Mouse (Mus musculus): ENCODE data around the gene Arhgap24. TPM values are rescaled to one million over a fixed set of nuclear protein-coding genes. Genes with fewer than 3 reads are reported as not detected.

Gene Arhgap24
- total and polyA plus RNA-seq, 3 experiments = 34.7 to 51.6 (median 47.9) TPM

DNA sequence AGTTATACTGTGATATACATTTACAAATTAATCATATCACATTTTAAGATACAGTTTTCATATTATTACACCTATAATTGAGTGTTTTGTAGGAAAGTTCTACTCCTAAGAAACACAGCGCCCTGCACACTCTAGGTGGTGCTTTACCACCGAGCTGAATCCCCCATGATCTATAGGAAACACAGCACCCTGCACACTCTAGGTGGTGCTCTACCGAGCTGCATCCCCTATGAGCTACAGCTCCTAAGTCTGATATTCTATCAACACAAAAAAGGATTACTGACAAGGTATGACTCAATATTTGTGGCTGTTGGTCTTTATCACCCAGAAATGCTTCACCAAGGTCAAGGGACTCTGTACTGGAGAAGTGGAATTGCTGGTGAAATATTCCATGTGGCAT, 27.0 kb downstream of the Arhgap24 start:
- Histone ChIP-seq H3K9ac (ENCODE audit: insufficient read depth, low read depth) (no peak overlapping the region), H3K36me3 (replicated peaks in 1 of 2; ENCODE audit: control insufficient read depth in 1 of 2, insufficient read depth in 1 of 2, low read length in 1 of 2) (peaks cover 11 to 85% of the 10 kb centered on the region in 2 experiments), H3K4me2 (ENCODE audit: insufficient read depth, low read depth, poor library complexity, severe bottlenecking) (no peak overlapping the region), H3K4me1 (ENCODE audit: control insufficient read depth in 1 of 2, insufficient read depth in 2 of 2) (peaks cover 15 to 83% of the 10 kb centered on the region in 2 experiments), H3K79me2 (replicated peaks; ENCODE audit: control insufficient read depth, extremely low read depth, insufficient read depth, poor library complexity, severe bottlenecking) (peaks cover 12% of the 10 kb centered on the region), H3K27me3 (replicated peaks) (no peaks in the 10 kb centered on the region), H3K27ac (ENCODE audit: insufficient read depth, low read depth) (no peak overlapping the region), H3K4me3 (replicated peaks in 1 of 3; ENCODE audit: low read depth in 2 of 3, low read length in 2 of 3, poor library complexity in 1 of 3) (no peak overlapping the region), H3K9me3 (replicated peaks; ENCODE audit: low read length) (no peaks in the 10 kb centered on the region)
- in situ Hi-C loops (cut with MboI; ENCODE audit: low pct_ligation_motif_present, low pct_unique_long_range_greater_than_20kb, low sequenced_read_pairs) (no loop called here), dilution Hi-C loops (cut with MboI; ENCODE audit: extremely low pct_ligation_motif_present, extremely low pct_unique_long_range_greater_than_20kb, low sequenced_read_pairs) (no loop called here)
- DNase-seq (ENCODE audit: extremely low read depth) = no peak
- peak; percentile 17 for TF ChIP-seq SMC3 (IDR thresholded peaks at IDR 0.05; ENCODE audit: low read depth, low read length)
- peak in 1 of 2 experiments; percentile 53; a peak in 2 of 4 replicates for TF ChIP-seq CTCF (conservative IDR thresholded peaks at IDR 0.05 in 1 of 2, IDR thresholded peaks at IDR 0.05 in 1 of 2; ENCODE audit: low read depth in 2 of 2, low read length in 2 of 2)
- no peak for TF ChIP-seq EP300 (IDR thresholded peaks at IDR 0.05; ENCODE audit: low read length)
- TF ChIP-seq BHLHE40 (IDR thresholded peaks at IDR 0.05; ENCODE audit: low read depth, low read length) = no peak
- TF ChIP-seq RAD21 (IDR thresholded peaks at IDR 0.05; ENCODE audit: low read depth, low read length) = peak; percentile 2

DNA sequence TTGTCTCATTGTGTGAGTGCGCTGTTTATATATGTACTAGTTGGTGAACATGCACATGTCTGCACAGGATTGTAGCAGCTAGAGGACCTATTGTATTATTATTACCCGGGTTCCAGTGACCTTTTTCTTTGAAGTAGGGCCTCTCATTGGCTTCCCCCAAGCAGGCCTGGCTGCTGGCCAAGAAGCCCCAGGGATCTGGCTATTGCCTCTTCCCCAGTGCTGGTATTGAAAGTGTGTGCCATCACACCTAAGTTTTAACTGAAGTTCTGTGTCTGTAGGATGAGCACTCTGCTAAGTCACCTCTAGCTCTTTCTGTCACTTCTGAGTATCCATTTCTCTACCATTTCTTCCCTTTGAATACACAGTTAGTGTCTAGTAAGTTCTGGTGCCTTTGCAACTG, 28.2 kb downstream of the Arhgap24 start:
- Histone ChIP-seq H3K36me3 (replicated peaks in 1 of 2; ENCODE audit: control insufficient read depth in 1 of 2, insufficient read depth in 1 of 2, low read length in 1 of 2) (peaks cover 12 to 87% of the 10 kb centered on the region in 2 experiments), H3K27ac (ENCODE audit: insufficient read depth, low read depth) (no peak overlapping the region), H3K79me2 (replicated peaks; ENCODE audit: control insufficient read depth, extremely low read depth, insufficient read depth, poor library complexity, severe bottlenecking) (peaks cover 16% of the 10 kb centered on the region), H3K27me3 (replicated peaks) (no peaks in the 10 kb centered on the region), H3K4me1 (ENCODE audit: control insufficient read depth in 1 of 2, insufficient read depth in 2 of 2) (peaks cover 8 to 82% of the 10 kb centered on the region in 2 experiments), H3K9me3 (replicated peaks; ENCODE audit: low read length) (no peaks in the 10 kb centered on the region), H3K4me2 (ENCODE audit: insufficient read depth, low read depth, poor library complexity, severe bottlenecking) (no peak overlapping the region), H3K4me3 (replicated peaks in 1 of 3; ENCODE audit: low read depth in 2 of 3, low read length in 2 of 3, poor library complexity in 1 of 3) (no peak overlapping the region), H3K9ac (ENCODE audit: insufficient read depth, low read depth) (no peak overlapping the region)
- no peak for DNase-seq (ENCODE audit: extremely low read depth)
- in situ Hi-C loops (cut with MboI; ENCODE audit: low pct_ligation_motif_present, low pct_unique_long_range_greater_than_20kb, low sequenced_read_pairs) (no loop called here), dilution Hi-C loops (cut with MboI; ENCODE audit: extremely low pct_ligation_motif_present, extremely low pct_unique_long_range_greater_than_20kb, low sequenced_read_pairs) (no loop called here)
- TF ChIP-seq TCF12 (IDR thresholded peaks at IDR 0.05; ENCODE audit: low read depth, low read length) (no peak), HCFC1 (IDR thresholded peaks at IDR 0.05; ENCODE audit: low read depth, low read length) (no peak), E2F4 (IDR thresholded peaks at IDR 0.05; ENCODE audit: insufficient replicate concordance, low read depth, low read length) (no peak), PAX5 (IDR thresholded peaks at IDR 0.05; ENCODE audit: low read length) (no peak), MYC (IDR thresholded peaks at IDR 0.05; ENCODE audit: low read depth, low read length) (no peak), MAFK (IDR thresholded peaks at IDR 0.05; ENCODE audit: insufficient replicate concordance, low read length) (no peak), ZC3H11A (IDR thresholded peaks at IDR 0.05; ENCODE audit: low read depth, low read length) (no peak), BHLHE40 (IDR thresholded peaks at IDR 0.05; ENCODE audit: low read depth, low read length) (no peak), SIN3A (IDR thresholded peaks at IDR 0.05; ENCODE audit: low read length) (no peak), NELFE (IDR thresholded peaks at IDR 0.05; ENCODE audit: low read depth, low read length) (no peak), ETS1 (conservative IDR thresholded peaks at IDR 0.05; ENCODE audit: low read depth, low read length) (no peak), POLR2A (IDR thresholded peaks at IDR 0.05; ENCODE audit: low read depth, low read length) (no peak), JUND (conservative IDR thresholded peaks at IDR 0.05; ENCODE audit: low read depth, low read length) (no peak), ZKSCAN1 (IDR thresholded peaks at IDR 0.05; ENCODE audit: borderline replicate concordance, low read depth, low read length) (no peak), KAT2A (IDR thresholded peaks at IDR 0.05; ENCODE audit: insufficient replicate concordance, low read length) (no peak)
